Mouse (Mus musculus) limb, embryonic 15.5 days (tissue): Measurements from ENCODE around the gene Asrgl1. TPM values are rescaled to one million over a fixed set of nuclear protein-coding genes. Genes with fewer than 3 reads are reported as not detected.

Experiments
- ATAC-seq: fragments of 200-750 bp; cut with Nextera tagmentation; 2 replicates; pipeline ENCODE4 v1.8.0; 2017; ENCODE audit warnings: low read depth, moderate TSS enrichment; ENCODE audit not compliant: insufficient number of reproducible peaks, low FRiP score, low TSS enrichment
- H3K27ac ChIP-seq: fragments of 300-500 bp; sonication (generic); 2 replicates; pipeline ENCODE4 v1.5.1; 2015; ENCODE audit warnings: moderate library complexity, mild to moderate bottlenecking, inconsistent platforms
- H3K27me3 ChIP-seq: fragments of 300-500 bp; sonication (generic); 2 replicates; pipeline ENCODE4 v1.6.1; 2015; ENCODE audit warnings: inconsistent platforms
- H3K36me3 ChIP-seq: fragments of 300-500 bp; sonication (generic); 2 replicates; pipeline ENCODE4 v1.6.1; 2015; ENCODE audit warnings: inconsistent platforms
- H3K4me1 ChIP-seq: fragments of 300-500 bp; sonication (generic); 2 replicates; pipeline ENCODE4 v1.6.1; 2015; ENCODE audit warnings: inconsistent platforms
- H3K4me2 ChIP-seq: fragments of 300-500 bp; sonication (generic); 2 replicates; pipeline ENCODE4 v1.6.1; 2015; ENCODE audit warnings: mild to moderate bottlenecking, inconsistent platforms
- H3K4me3 ChIP-seq: fragments of 300-500 bp; sonication (generic); 2 replicates; pipeline ENCODE4 v1.5.1; 2015; ENCODE audit warnings: mild to moderate bottlenecking, inconsistent platforms
- H3K9ac ChIP-seq: fragments of 300-500 bp; sonication (generic); 2 replicates; pipeline ENCODE4 v1.6.1; 2015; ENCODE audit warnings: inconsistent platforms
- H3K9me3 ChIP-seq: fragments of 300-500 bp; sonication (generic); 2 replicates; pipeline ENCODE4 v1.6.1; 2016; ENCODE audit warnings: inconsistent platforms
- WGBS: fragments of 180-500 bp; shearing (Covaris S2); methylation state at CpG from one replicate; pipeline ENCODE4 v1.1.7; 2015; 5-methylcytosine and 5-hydroxymethylcytosine counted together
- polyA plus RNA-seq: library from polyadenylated mRNA; unstranded; fragments of >200 nt; fragmentation: Nextera tagmentation; extraction: Ambion mirVana; gene quantifications from 2 replicates; pipeline ENCODE4 v1.2.1, GENCODE M21; 2015

Asrgl1 gene
- polyA plus RNA-seq, 1 experiment from 2014 or later = 14.1 TPM

GRCm38 (mm10) chr19:9079916-9080315, 55.5 kb downstream of the Asrgl1 start:
- Histone ChIP-seq H3K4me2 (no peak overlapping the region), H3K9me3 (no peaks in the 10 kb centered on the region), H3K36me3 (no peaks in the 10 kb centered on the region), H3K27ac (no peak overlapping the region), H3K4me1 (peaks cover 18% of the 10 kb centered on the region), H3K27me3 (no peaks in the 10 kb centered on the region), H3K9ac (no peak overlapping the region), H3K4me3 (no peak overlapping the region)
- ATAC-seq = no peak
- 25% methylated on average over 7 of the region's 7 CpGs for WGBS

- WGBS = 60% methylated on average over 4 of the region's 4 CpGs
Measured at GRCm38 (mm10) chr19:9076982-9077660, 58.3 kb downstream of the Asrgl1 start.

GRCm38 (mm10) chr19:9076035-9076434, 59.4 kb downstream of the Asrgl1 start:
- Histone ChIP-seq H3K9me3 (no peaks in the 10 kb centered on the region), H3K4me3 (no peak overlapping the region), H3K36me3 (no peaks in the 10 kb centered on the region), H3K4me2 (no peak overlapping the region), H3K9ac (no peak overlapping the region), H3K4me1 (peaks cover 29% of the 10 kb centered on the region), H3K27me3 (no peaks in the 10 kb centered on the region), H3K27ac (no peak overlapping the region)
- no peak for ATAC-seq
- WGBS = 93% methylated on average over 3 of the region's 3 CpGs

More at GRCm38 (mm10) chr19:9076982-9077660, 58.3 kb downstream of the Asrgl1 start:
- no peaks in the 10 kb centered on the region for H3K9me3 ChIP-seq
- no peak overlapping the region for H3K4me2 ChIP-seq
- no peak for ATAC-seq
- H3K4me3 ChIP-seq = no peak overlapping the region
- H3K9ac ChIP-seq = no peak overlapping the region
- H3K27ac ChIP-seq = no peak overlapping the region
- H3K4me1 ChIP-seq = peaks cover 23% of the 10 kb centered on the region
- H3K36me3 ChIP-seq = no peaks in the 10 kb centered on the region
- no peaks in the 10 kb centered on the region for H3K27me3 ChIP-seq

- Histone ChIP-seq H3K9me3 (no peaks in the 10 kb centered on the region), H3K4me3 (no peak overlapping the region), H3K4me2 (no peak overlapping the region), H3K27me3 (no peaks in the 10 kb centered on the region), H3K36me3 (no peaks in the 10 kb centered on the region), H3K9ac (no peak overlapping the region), H3K4me1 (peaks cover 34% of the 10 kb centered on the region), H3K27ac (no peak overlapping the region)
- ATAC-seq = no peak
- 64% methylated on average over 2 of the region's 2 CpGs for WGBS
Measured at GRCm38 (mm10) chr19:9075558-9075957, 59.9 kb downstream of the Asrgl1 start.

- Histone ChIP-seq H3K27me3 (no peaks in the 10 kb centered on the region), H3K9me3 (no peaks in the 10 kb centered on the region), H3K4me1 (peaks cover 39% of the 10 kb centered on the region), H3K4me2 (no peak overlapping the region), H3K4me3 (no peak overlapping the region), H3K36me3 (no peaks in the 10 kb centered on the region), H3K9ac (no peak overlapping the region), H3K27ac (no peak overlapping the region; the same call in 1 of the 2 replicates)
- WGBS = 64% methylated on average over 4 of the region's 4 CpGs
- ATAC-seq = no peak
Measured at GRCm38 (mm10) chr19:9074424-9074823, 61.0 kb downstream of the Asrgl1 start.

- H3K4me3 ChIP-seq = no peak overlapping the region
- no peaks in the 10 kb centered on the region for H3K36me3 ChIP-seq
- H3K9me3 ChIP-seq = no peaks in the 10 kb centered on the region
- 58% methylated on average over 12 of the region's 12 CpGs for WGBS
- peaks cover 39% of the 10 kb centered on the region for H3K4me1 ChIP-seq
- no peak for ATAC-seq
- H3K9ac ChIP-seq = no peak overlapping the region
- H3K27me3 ChIP-seq = no peaks in the 10 kb centered on the region
- H3K27ac ChIP-seq = no peak overlapping the region; the same call in 1 of the 2 replicates
- no peak overlapping the region for H3K4me2 ChIP-seq
Measured at GRCm38 (mm10) chr19:9073776-9074411, 61.5 kb downstream of the Asrgl1 start.

GRCm38 (mm10) chr19:9072157-9072530, 63.3 kb downstream of the Asrgl1 start:
- no peak overlapping the region for H3K4me3 ChIP-seq
- H3K36me3 ChIP-seq = no peaks in the 10 kb centered on the region
- H3K9me3 ChIP-seq = no peaks in the 10 kb centered on the region
- H3K9ac ChIP-seq = no peak overlapping the region
- H3K27ac ChIP-seq = peak overlapping the region; percentile 82
- no peak overlapping the region for H3K4me2 ChIP-seq
- peaks cover 41% of the 10 kb centered on the region for H3K4me1 ChIP-seq
- WGBS = 76% methylated on average over 2 of the region's 2 CpGs
- H3K27me3 ChIP-seq = no peaks in the 10 kb centered on the region
- no peak for ATAC-seq

- 49% methylated on average over 7 of the region's 7 CpGs for WGBS
- ATAC-seq = peak; percentile 50; the same call in 1 of the 2 replicates
- H3K4me2 ChIP-seq = no peak overlapping the region
- H3K9me3 ChIP-seq = no peaks in the 10 kb centered on the region
- H3K27ac ChIP-seq = peak overlapping the region; percentile 82
- H3K9ac ChIP-seq = no peak overlapping the region
- no peaks in the 10 kb centered on the region for H3K36me3 ChIP-seq
- H3K4me1 ChIP-seq = peaks cover 44% of the 10 kb centered on the region
- H3K4me3 ChIP-seq = no peak overlapping the region
- no peaks in the 10 kb centered on the region for H3K27me3 ChIP-seq
Measured at GRCm38 (mm10) chr19:9071456-9072156, 63.8 kb downstream of the Asrgl1 start.

GRCm38 (mm10) chr19:9070316-9070715, 65.1 kb downstream of the Asrgl1 start:
- Histone ChIP-seq H3K36me3 (no peaks in the 10 kb centered on the region), H3K27ac (peak overlapping the region; percentile 82), H3K4me3 (no peak overlapping the region), H3K9me3 (no peaks in the 10 kb centered on the region), H3K27me3 (no peaks in the 10 kb centered on the region), H3K9ac (no peak overlapping the region), H3K4me1 (peaks cover 56% of the 10 kb centered on the region), H3K4me2 (no peak overlapping the region)
- ATAC-seq = no peak
- 60% methylated on average over 2 of the region's 2 CpGs for WGBS

GRCm38 (mm10) chr19:9069687-9070307, 65.6 kb downstream of the Asrgl1 start:
- no peak for ATAC-seq

GRCm38 (mm10) chr19:9067292-9067691, 68.1 kb downstream of the Asrgl1 start:
- peaks cover 43% of the 10 kb centered on the region for H3K4me1 ChIP-seq
- no peak for ATAC-seq
- H3K9ac ChIP-seq = no peak overlapping the region
- no peak overlapping the region for H3K4me3 ChIP-seq
- no peaks in the 10 kb centered on the region for H3K9me3 ChIP-seq
- no peaks in the 10 kb centered on the region for H3K36me3 ChIP-seq
- H3K27me3 ChIP-seq = no peaks in the 10 kb centered on the region
- H3K4me2 ChIP-seq = no peak overlapping the region
- 56% methylated on average over 5 of the region's 5 CpGs for WGBS
- no peak overlapping the region for H3K27ac ChIP-seq

More at GRCm38 (mm10) chr19:9069687-9070307, 65.6 kb downstream of the Asrgl1 start:
- no peaks in the 10 kb centered on the region for H3K9me3 ChIP-seq
- H3K9ac ChIP-seq = no peak overlapping the region
- H3K4me1 ChIP-seq = peaks cover 56% of the 10 kb centered on the region
- WGBS = 50% methylated on average over 8 of the region's 8 CpGs
- no peaks in the 10 kb centered on the region for H3K36me3 ChIP-seq
- H3K4me2 ChIP-seq = no peak overlapping the region
- H3K27ac ChIP-seq = peak overlapping the region; percentile 82
- no peaks in the 10 kb centered on the region for H3K27me3 ChIP-seq
- H3K4me3 ChIP-seq = no peak overlapping the region
